Mouse (Mus musculus) midbrain, embryonic 14.5 days (tissue): Measurements from ENCODE around the gene Siah2. TPM values are rescaled to one million over a fixed set of nuclear protein-coding genes. Genes with fewer than 3 reads are reported as not detected.

Source experiments
- ATAC-seq: fragments of 200-750 bp; cut with Nextera tagmentation; 2 replicates; pipeline ENCODE4 v1.8.0; 2017; ENCODE audit warnings: moderate number of reproducible peaks, moderate library complexity; ENCODE audit not compliant: low FRiP score, low TSS enrichment
- DNase-seq: peaks from one replicate; pipeline ENCODE4 v3.0.0-alpha.2; 2015
- H3K27ac ChIP-seq: fragments of 300-500 bp; sonication (generic); replicated peaks from 2 replicates; pipeline ENCODE4 v1.5.1; 2014; ENCODE audit warnings: mild to moderate bottlenecking, low read depth, low read length, moderate library complexity
- H3K27me3 ChIP-seq: fragments of 300-500 bp; sonication (generic); 2 replicates; pipeline ENCODE4 v1.6.1; 2014; ENCODE audit warnings: low read length, control low read depth, mixed read lengths; ENCODE audit not compliant: control insufficient read depth, insufficient read depth
- H3K36me3 ChIP-seq: fragments of 300-500 bp; sonication (generic); 2 replicates; pipeline ENCODE4 v1.6.1; 2014; ENCODE audit warnings: low read length, control low read depth; ENCODE audit not compliant: control insufficient read depth, insufficient read depth
- H3K4me1 ChIP-seq: fragments of 300-500 bp; sonication (generic); 2 replicates; pipeline ENCODE4 v1.6.1; 2014; ENCODE audit warnings: mild to moderate bottlenecking, antibody characterized with exemption, low read length, control low read depth; ENCODE audit not compliant: control insufficient read depth, insufficient read depth
- H3K4me2 ChIP-seq: fragments of 300-500 bp; sonication (generic); 2 replicates; pipeline ENCODE4 v1.6.1; 2014; ENCODE audit warnings: mild to moderate bottlenecking, low read length, moderate library complexity
- H3K4me3 ChIP-seq: fragments of 300-500 bp; sonication (generic); replicated peaks from 2 replicates; pipeline ENCODE4 v1.5.1; 2014; ENCODE audit warnings: low read depth, low read length
- H3K9ac ChIP-seq: fragments of 300-500 bp; sonication (generic); replicated peaks from 2 replicates; pipeline ENCODE4 v1.6.1; 2014; ENCODE audit warnings: mild to moderate bottlenecking, low read length, moderate library complexity
- H3K9me3 ChIP-seq: fragments of 300-500 bp; sonication (generic); 2 replicates; pipeline ENCODE4 v1.6.1; 2016; ENCODE audit warnings: low read length, control low read depth, mixed read lengths; ENCODE audit not compliant: control insufficient read depth
- WGBS: fragments of 180-500 bp; shearing (Covaris S2); extraction: QIAGEN DNeasy Blood & Tissue Kit; methylation state at CpG from one replicate; pipeline ENCODE4 v1.1.7; 2014; 5-methylcytosine and 5-hydroxymethylcytosine counted together
- polyA plus RNA-seq: library from polyadenylated mRNA; unstranded; fragments of >200 nt; fragmentation: Nextera tagmentation; extraction: Ambion mirVana; gene quantifications from 2 replicates; pipeline ENCODE4 v1.2.1, GENCODE M21; 2014

Siah2 gene
- polyA plus RNA-seq, 1 experiment from 2014 or later: 9.9 TPM

DNA sequence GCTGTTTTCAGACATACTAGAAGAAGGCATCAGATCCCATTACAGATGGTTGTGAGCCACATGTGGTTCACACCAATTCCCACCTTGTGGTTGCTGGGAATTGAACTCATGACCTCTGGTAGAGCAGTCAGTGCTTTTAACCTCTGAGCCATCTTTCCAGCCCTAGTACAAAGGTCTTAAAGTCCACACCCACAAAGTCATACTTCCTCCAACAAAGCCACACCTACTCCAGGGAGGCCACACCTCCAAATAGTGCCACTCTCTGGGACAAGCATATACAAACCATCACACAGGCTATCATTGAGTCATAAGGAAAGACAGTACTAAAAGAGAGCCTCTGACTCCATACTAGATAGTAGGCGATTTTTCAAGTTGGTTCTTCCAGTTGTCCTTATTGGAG, 10.1 kb upstream of the Siah2 start:
- H3K4me3 ChIP-seq: no peak overlapping the region
- no peak overlapping the region for H3K4me2 ChIP-seq
- H3K4me1 ChIP-seq: no peaks in the 10 kb centered on the region
- WGBS: 100% methylated on average over 1 of the region's 1 CpGs
- DNase-seq (no peak), ATAC-seq (no peak)
- no peaks in the 10 kb centered on the region for H3K9me3 ChIP-seq
- H3K9ac ChIP-seq: no peak overlapping the region
- H3K36me3 ChIP-seq: no peaks in the 10 kb centered on the region
- no peaks in the 10 kb centered on the region for H3K27me3 ChIP-seq
- H3K27ac ChIP-seq: no peak overlapping the region

DNA sequence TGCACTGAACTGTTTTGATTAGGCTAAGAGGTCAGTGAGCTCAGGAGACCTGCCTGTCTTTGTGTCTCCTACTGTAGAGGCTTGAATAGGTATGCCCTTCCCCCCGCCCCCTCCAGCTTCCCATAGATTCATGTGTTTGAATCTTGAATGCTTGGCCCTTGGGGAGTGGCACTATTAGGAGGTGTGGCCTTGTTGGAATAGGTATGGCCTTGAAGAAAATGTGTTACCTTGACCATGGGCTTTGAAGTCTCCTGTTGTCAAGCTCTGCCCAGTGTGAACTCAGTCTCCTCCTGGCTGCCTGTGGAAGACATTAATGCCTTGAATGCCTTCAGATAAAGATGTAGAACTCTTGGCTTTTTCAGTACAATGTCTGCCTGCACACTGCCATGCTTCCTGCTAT, 9.2 kb upstream of the Siah2 start:
- Histone ChIP-seq H3K9ac (no peak overlapping the region), H3K27ac (no peak overlapping the region), H3K27me3 (no peaks in the 10 kb centered on the region), H3K4me3 (no peak overlapping the region), H3K4me1 (no peaks in the 10 kb centered on the region), H3K4me2 (no peak overlapping the region), H3K36me3 (no peaks in the 10 kb centered on the region), H3K9me3 (no peaks in the 10 kb centered on the region)
- DNase-seq: no peak
- ATAC-seq: no peak
- WGBS: 94% methylated on average over 1 of the region's 1 CpGs

DNA sequence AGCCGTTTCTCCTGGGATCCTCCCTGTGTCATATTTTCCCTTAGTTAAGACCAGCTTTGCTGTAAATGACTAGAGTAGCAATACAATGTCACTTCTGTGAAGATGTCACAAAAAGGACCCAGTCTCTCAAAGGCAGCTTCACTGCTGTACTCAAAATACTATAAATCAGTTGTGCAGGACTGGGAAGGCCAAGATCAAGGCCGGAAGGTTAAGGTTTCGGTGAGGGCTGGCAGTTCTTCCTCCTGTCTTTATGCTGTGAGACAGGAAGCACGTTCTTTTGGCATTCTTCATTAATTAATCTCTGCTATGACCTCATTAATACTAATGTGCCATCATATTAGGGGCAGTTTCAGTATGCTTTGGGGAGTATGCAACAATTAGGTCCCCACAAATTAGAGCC, 5.7 kb upstream of the Siah2 start:
- no peaks in the 10 kb centered on the region for H3K4me1 ChIP-seq
- H3K4me2 ChIP-seq: no peak overlapping the region
- no peak overlapping the region for H3K4me3 ChIP-seq
- ATAC-seq (no peak), DNase-seq (no peak)
- H3K27ac ChIP-seq: no peak overlapping the region
- no peak overlapping the region for H3K9ac ChIP-seq
- 90% methylated on average over 4 of the region's 4 CpGs for WGBS
- H3K9me3 ChIP-seq: no peaks in the 10 kb centered on the region
- no peaks in the 10 kb centered on the region for H3K36me3 ChIP-seq
- no peaks in the 10 kb centered on the region for H3K27me3 ChIP-seq

DNA sequence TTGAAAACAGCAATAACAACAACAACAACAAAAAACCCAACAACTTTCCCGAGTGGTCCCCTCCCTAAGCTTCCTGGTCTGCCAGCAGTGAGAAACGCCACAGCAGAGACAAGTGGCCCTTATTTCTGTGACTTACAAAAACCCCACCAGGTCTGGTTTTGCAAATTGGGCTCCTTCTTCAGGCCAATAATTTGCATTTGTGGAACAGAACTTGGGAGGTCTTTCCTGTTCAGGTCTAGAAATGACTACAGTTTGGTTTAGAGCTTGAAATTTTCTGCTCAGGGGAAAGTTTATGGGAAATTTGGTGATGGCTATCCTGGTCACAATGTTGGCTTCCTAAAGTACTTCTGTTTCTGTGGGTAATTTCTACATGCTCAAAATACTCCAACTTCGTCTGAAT, 4.6 kb upstream of the Siah2 start:
- no peaks in the 10 kb centered on the region for H3K9me3 ChIP-seq
- 63% methylated on average over 3 of the region's 3 CpGs for WGBS

DNA sequence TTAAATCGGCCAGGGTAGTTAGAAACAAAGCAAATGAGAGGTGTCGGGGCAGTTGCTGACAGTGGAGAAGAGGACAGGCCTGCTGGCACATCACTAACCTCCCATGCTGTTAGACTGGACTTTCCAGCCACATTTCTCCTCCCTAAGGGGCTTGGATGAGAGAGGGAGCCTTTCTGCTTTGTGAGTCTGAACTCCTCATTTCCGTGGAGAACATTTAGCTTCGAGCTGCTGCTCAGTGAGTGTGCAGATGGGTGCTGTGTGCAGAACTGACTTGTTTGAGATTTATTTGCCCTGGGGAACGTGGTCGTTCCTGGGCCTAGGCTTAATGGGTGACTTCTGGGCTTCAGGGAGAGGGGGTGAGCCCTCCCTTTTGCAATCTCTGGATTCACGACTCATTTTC, 3.3 kb upstream of the Siah2 start:
- WGBS: 64% methylated on average over 7 of the region's 7 CpGs
- H3K27me3 ChIP-seq: no peaks in the 10 kb centered on the region
- no peaks in the 10 kb centered on the region for H3K36me3 ChIP-seq
- H3K4me3 ChIP-seq: no peak overlapping the region
- no peaks in the 10 kb centered on the region for H3K4me1 ChIP-seq
- H3K27ac ChIP-seq: no peak overlapping the region
- no peak overlapping the region for H3K9ac ChIP-seq
- H3K9me3 ChIP-seq: no peaks in the 10 kb centered on the region
- ATAC-seq (no peak), DNase-seq (no peak)
- H3K4me2 ChIP-seq: no peak overlapping the region

More for the DNA sequence above, 4.6 kb upstream of the Siah2 start:
- H3K36me3 ChIP-seq: no peaks in the 10 kb centered on the region
- H3K4me1 ChIP-seq: no peaks in the 10 kb centered on the region
- H3K9ac ChIP-seq: no peak overlapping the region
- ATAC-seq: no peak
- H3K27ac ChIP-seq: no peak overlapping the region
- no peaks in the 10 kb centered on the region for H3K27me3 ChIP-seq
- DNase-seq: no peak
- H3K4me3 ChIP-seq: no peak overlapping the region
- no peak overlapping the region for H3K4me2 ChIP-seq

DNA sequence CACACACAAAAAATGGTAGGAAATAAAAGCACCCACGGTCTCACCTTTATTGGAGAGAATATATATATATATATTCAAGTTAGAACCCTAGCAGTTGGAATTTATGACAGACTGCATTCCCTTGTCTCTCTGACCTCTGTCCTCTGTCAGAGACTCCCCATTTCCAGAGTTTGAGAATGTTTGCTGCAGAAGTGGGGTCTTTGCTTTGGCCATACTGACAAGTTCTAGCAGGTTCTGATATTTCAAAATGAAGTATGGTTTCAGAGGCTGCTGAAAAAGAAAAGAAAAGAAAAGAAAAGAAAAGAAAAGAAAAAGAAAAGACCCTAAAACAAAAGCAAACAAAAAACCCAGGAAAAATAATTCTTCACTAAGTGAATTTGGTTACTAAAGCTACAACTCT, 2.8 kb upstream of the Siah2 start:
- Histone ChIP-seq H3K9ac (no peak overlapping the region), H3K4me2 (no peak overlapping the region), H3K4me1 (peaks cover 5% of the 10 kb centered on the region; the same call in 1 of the 2 replicates), H3K4me3 (no peak overlapping the region), H3K9me3 (no peaks in the 10 kb centered on the region), H3K36me3 (no peaks in the 10 kb centered on the region), H3K27ac (no peak overlapping the region), H3K27me3 (no peaks in the 10 kb centered on the region)
- DNase-seq (no peak), ATAC-seq (no peak)
- 85% methylated on average over 1 of the region's 1 CpGs for WGBS

DNA sequence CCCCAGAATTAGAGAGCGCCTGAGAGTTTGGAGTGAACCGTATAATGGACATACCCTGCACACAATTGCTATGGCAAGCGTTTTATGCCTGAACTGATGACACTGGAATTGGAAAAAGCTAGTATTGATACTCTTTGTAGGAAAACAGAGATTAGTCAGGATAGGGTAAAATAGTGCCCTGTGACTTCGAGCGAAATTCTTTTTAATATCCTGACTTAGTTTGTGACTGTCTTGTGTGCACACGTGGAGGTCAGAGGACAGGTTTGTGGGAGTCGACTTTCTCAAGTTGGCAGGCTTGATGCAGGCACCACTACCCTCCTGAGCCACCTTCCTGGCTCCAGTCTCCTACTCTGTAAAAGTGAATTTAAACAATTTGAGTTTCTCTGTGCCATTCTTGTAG, 1.1 kb upstream of the Siah2 start:
- peaks cover 3% of the 10 kb centered on the region; the same call in 1 of the 2 replicates for H3K27me3 ChIP-seq
- H3K4me2 ChIP-seq: no peak overlapping the region
- DNase-seq (no peak), ATAC-seq (no peak)
- no peaks in the 10 kb centered on the region for H3K9me3 ChIP-seq
- H3K36me3 ChIP-seq: no peaks in the 10 kb centered on the region
- WGBS: 85% methylated on average over 7 of the region's 7 CpGs
- no peak overlapping the region for H3K4me3 ChIP-seq
- no peak overlapping the region for H3K9ac ChIP-seq
- H3K4me1 ChIP-seq: peaks cover 13% of the 10 kb centered on the region; the same call in 1 of the 2 replicates
- H3K27ac ChIP-seq: no peak overlapping the region

DNA sequence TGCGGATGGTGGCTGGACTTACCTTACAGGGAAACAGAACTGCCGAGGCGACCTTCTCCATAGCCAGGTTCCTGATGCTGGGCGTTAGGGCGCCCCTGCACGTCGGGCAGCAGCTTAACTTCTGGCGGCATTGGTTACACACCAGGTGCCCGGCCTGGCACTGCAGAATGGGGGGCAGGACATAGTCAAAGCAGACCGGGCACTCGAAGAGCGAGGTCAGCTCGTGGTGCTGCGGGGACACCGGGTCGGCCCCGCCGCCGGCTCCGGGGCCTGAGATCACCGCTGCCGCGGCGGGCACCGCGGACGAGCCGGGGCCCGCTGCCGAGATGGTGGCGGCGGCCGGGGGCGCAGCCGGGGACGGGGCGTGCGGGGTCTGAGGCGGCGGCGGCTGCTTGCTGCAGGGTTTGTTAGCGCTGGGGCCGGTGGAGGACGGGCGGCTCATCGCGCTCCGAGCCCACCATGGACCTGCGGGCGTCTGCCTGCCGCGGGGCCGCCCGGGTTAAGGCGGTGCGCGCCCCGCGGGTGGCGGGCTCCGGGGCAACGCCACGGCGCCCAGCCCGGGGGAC, 743 bp downstream of the Siah2 start:
- Histone ChIP-seq H3K9me3 (no peaks in the 10 kb centered on the region), H3K9ac (peak overlapping the region; percentile 85), H3K4me3 (peak overlapping the region; percentile 82), H3K27me3 (peaks cover 3% of the 10 kb centered on the region; the same call in 1 of the 2 replicates), H3K4me1 (peaks cover 13% of the 10 kb centered on the region; the same call in 1 of the 2 replicates), H3K27ac (peak overlapping the region; percentile 89), H3K4me2 (peak overlapping the region; percentile 88), H3K36me3 (no peaks in the 10 kb centered on the region)
- under 1% methylated on average over 59 of the region's 65 CpGs for WGBS
- DNase-seq (peak; percentile 65), ATAC-seq (peak; percentile 26)

DNA sequence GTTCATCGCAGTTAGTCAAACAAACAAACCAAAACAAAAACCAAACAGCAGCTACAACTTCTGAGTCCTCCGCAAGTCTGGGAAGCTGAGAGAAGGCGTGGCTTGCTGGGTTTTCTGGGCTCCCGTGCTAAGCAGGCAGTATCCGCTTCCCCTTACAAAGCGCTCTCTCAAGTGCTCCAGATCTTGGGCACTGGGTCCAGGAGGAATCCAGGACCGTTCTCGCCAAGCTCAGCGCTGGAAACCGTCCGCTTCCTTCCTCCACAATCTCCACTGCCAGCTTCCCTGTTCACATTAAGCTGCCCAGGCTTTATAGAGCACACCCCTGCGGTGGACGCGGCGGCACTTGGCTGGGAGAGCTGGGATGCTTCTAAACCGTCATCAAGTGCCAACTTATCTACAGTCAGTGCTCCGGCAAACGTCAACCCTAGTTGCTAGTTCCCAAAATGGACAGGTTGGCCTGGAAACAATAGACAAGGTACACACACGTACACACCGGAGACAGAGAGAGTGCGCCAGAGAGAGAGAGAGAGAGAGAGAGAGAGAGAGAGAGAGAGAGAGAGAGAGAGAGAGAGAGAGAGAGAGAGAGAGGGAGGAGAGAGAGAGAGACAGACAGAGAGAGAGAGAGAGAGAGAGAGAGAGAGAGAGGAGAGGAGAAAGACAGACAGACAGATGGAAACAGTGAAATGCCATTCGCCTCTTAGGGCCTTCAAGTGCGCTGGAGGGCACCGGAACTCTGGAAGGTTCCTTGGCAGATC, 1.4 kb downstream of the Siah2 start:
- no peaks in the 10 kb centered on the region for H3K9me3 ChIP-seq
- H3K36me3 ChIP-seq: no peaks in the 10 kb centered on the region
- DNase-seq (peak; percentile 77), ATAC-seq (no peak)
- WGBS: under 1% methylated on average over 24 of the region's 24 CpGs
- H3K4me1 ChIP-seq: peaks cover 13% of the 10 kb centered on the region; the same call in 1 of the 2 replicates
- H3K4me3 ChIP-seq: peak overlapping the region; percentile 82
- H3K9ac ChIP-seq: peak overlapping the region; percentile 85
- peak overlapping the region; percentile 89 for H3K27ac ChIP-seq
- peak overlapping the region; percentile 88 for H3K4me2 ChIP-seq
- H3K27me3 ChIP-seq: peaks cover 3% of the 10 kb centered on the region; the same call in 1 of the 2 replicates
